Mouse (Mus musculus): ENCODE measurements at regions not wholly inside any gene's neighbourhood (a gene's known extent, or its start where the extent isn't known, plus 50 kb on each side); places are given as distances from the start of the nearest gene placed in this dataset.
A peak's percentile ranks its signal among the peaks of the same experiment; 100 is the strongest.
"Not testable (repeated sequence)": the region's sequence is repeated elsewhere in the genome, so short reads cannot be mapped to it uniquely, and the experiment has no call there.

DNA sequence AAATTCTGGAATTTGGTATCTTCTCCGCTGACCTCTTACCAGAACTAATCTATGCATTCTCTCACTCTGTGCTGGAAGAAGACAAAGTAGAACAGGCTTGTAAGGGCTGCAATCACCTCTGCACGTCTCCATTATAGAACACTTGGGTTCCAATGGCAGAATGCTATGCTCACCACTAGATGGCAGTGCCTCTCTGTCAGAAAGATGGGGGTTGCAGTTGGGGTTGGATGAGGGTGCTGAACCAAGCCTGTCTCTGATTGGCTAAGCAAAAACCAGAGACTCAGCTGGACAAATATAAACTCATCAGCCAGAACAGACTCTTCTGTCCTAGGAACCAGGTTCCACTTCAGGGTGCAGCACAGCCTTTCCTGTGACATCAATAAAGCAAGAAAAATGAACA, 850.0 kb upstream of the Olfr1507 start:
- H3K4me2 ChIP-seq (ENCODE audit: insufficient read depth, low read depth, poor library complexity, severe bottlenecking); H3K36me3 ChIP-seq (replicated peaks in 1 of 2; ENCODE audit: control insufficient read depth in 1 of 2, insufficient read depth in 1 of 2, low read length in 1 of 2); H3K27me3 ChIP-seq (replicated peaks); H3K9me3 ChIP-seq (replicated peaks; ENCODE audit: low read length); H3K79me2 ChIP-seq (replicated peaks; ENCODE audit: control insufficient read depth, extremely low read depth, insufficient read depth, poor library complexity, severe bottlenecking); H3K27ac ChIP-seq (ENCODE audit: insufficient read depth, low read depth); H3K4me1 ChIP-seq (ENCODE audit: control insufficient read depth in 1 of 2, insufficient read depth in 2 of 2); H3K4me3 ChIP-seq (replicated peaks in 1 of 3; ENCODE audit: low read depth in 2 of 3, low read length in 2 of 3, poor library complexity in 1 of 3); H3K9ac ChIP-seq (ENCODE audit: insufficient read depth, low read depth); dilution Hi-C loops (cut with MboI; ENCODE audit: extremely low pct_ligation_motif_present, extremely low pct_unique_long_range_greater_than_20kb, low sequenced_read_pairs); in situ Hi-C loops (cut with MboI; ENCODE audit: low pct_ligation_motif_present, low pct_unique_long_range_greater_than_20kb, low sequenced_read_pairs): not testable (repeated sequence)
- peak; percentile 33 to 52; a peak in 3 of 4 replicates for TF ChIP-seq CTCF (conservative IDR thresholded peaks at IDR 0.05 in 1 of 2, IDR thresholded peaks at IDR 0.05 in 1 of 2; ENCODE audit: low read depth in 2 of 2, low read length in 2 of 2)
- TF ChIP-seq RAD21 (IDR thresholded peaks at IDR 0.05; ENCODE audit: low read depth, low read length): peak; percentile 29
- DNase-seq (ENCODE audit: extremely low read depth): peak; percentile 38

DNA sequence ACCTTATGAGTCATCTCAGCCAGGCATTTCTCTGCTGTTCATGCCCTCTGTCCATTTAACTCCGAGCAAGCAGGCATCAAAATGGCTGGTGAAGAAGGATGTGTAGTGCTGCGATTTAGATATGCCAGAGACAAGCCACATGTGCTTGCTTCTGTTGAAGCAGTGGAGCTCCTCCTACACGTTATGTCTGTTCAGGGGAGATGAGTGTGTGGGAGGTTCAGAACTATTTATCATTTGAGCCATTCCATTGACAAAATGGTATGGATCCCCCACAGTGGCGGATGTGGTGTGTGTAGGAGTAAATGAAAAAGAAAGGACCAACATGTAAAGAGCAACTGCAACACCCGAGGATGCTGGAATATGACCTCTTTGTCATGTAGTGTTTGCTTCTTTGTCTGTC, 848.3 kb upstream of the Olfr1507 start:
- H3K27ac ChIP-seq (ENCODE audit: insufficient read depth, low read depth); H3K36me3 ChIP-seq (replicated peaks in 1 of 2; ENCODE audit: control insufficient read depth in 1 of 2, insufficient read depth in 1 of 2, low read length in 1 of 2); dilution Hi-C loops (cut with MboI; ENCODE audit: extremely low pct_ligation_motif_present, extremely low pct_unique_long_range_greater_than_20kb, low sequenced_read_pairs); H3K27me3 ChIP-seq (replicated peaks); H3K4me2 ChIP-seq (ENCODE audit: insufficient read depth, low read depth, poor library complexity, severe bottlenecking); in situ Hi-C loops (cut with MboI; ENCODE audit: low pct_ligation_motif_present, low pct_unique_long_range_greater_than_20kb, low sequenced_read_pairs); H3K9ac ChIP-seq (ENCODE audit: insufficient read depth, low read depth); H3K4me1 ChIP-seq (ENCODE audit: control insufficient read depth in 1 of 2, insufficient read depth in 2 of 2); DNase-seq (ENCODE audit: extremely low read depth); H3K9me3 ChIP-seq (replicated peaks; ENCODE audit: low read length); H3K4me3 ChIP-seq (replicated peaks in 1 of 3; ENCODE audit: low read depth in 2 of 3, low read length in 2 of 3, poor library complexity in 1 of 3); H3K79me2 ChIP-seq (replicated peaks; ENCODE audit: control insufficient read depth, extremely low read depth, insufficient read depth, poor library complexity, severe bottlenecking): not testable (repeated sequence)

DNA sequence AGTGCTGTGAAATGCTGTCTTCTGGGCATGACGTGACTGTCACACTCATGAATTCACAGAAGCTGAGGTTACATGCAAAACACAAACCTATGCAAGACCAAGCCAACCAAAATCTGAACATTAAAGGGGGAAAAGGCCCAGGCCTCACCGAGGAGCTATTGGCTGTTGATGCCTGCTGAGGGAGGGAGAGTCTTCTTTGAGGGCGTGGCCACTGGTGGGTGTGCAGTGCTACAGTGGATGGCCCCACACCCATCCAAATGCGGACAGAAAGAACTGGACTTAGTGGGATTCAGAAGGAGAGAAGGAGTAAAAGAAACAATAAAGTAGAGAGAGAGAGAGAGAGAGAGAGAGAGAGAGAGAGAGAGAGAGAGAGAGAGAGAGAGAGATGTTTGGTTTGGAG, 843.6 kb upstream of the Olfr1507 start:
- H3K4me3 ChIP-seq (replicated peaks in 1 of 3; ENCODE audit: low read depth in 2 of 3, low read length in 2 of 3, poor library complexity in 1 of 3); H3K9ac ChIP-seq (ENCODE audit: insufficient read depth, low read depth); H3K79me2 ChIP-seq (replicated peaks; ENCODE audit: control insufficient read depth, extremely low read depth, insufficient read depth, poor library complexity, severe bottlenecking); in situ Hi-C loops (cut with MboI; ENCODE audit: low pct_ligation_motif_present, low pct_unique_long_range_greater_than_20kb, low sequenced_read_pairs); dilution Hi-C loops (cut with MboI; ENCODE audit: extremely low pct_ligation_motif_present, extremely low pct_unique_long_range_greater_than_20kb, low sequenced_read_pairs); H3K36me3 ChIP-seq (replicated peaks in 1 of 2; ENCODE audit: control insufficient read depth in 1 of 2, insufficient read depth in 1 of 2, low read length in 1 of 2); H3K9me3 ChIP-seq (replicated peaks; ENCODE audit: low read length); H3K27ac ChIP-seq (ENCODE audit: insufficient read depth, low read depth); H3K4me2 ChIP-seq (ENCODE audit: insufficient read depth, low read depth, poor library complexity, severe bottlenecking); H3K27me3 ChIP-seq (replicated peaks); DNase-seq (ENCODE audit: extremely low read depth); H3K4me1 ChIP-seq (ENCODE audit: control insufficient read depth in 1 of 2, insufficient read depth in 2 of 2): not testable (repeated sequence)

DNA sequence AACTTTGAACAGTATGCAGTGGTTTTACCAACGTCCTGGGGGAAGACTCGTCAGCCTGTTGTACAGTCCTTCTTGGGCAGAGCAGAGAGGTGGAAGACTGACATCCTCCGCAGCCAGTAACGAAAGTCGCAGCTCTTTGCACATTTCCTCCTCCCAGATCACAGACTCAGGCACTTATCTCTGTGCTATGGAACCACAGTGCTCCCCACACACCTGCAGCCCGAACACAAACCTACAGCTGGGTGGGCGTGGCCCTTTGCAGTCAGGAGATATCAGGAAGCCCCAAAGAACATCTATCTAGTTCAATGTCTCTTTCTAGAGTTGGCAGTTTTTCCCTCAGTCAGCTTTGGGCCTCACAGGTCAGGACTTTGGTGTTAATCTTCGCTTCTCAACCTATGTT, 841.9 kb upstream of the Olfr1507 start:
- H3K27me3 ChIP-seq (replicated peaks); H3K9ac ChIP-seq (ENCODE audit: insufficient read depth, low read depth); H3K27ac ChIP-seq (ENCODE audit: insufficient read depth, low read depth); H3K9me3 ChIP-seq (replicated peaks; ENCODE audit: low read length); H3K36me3 ChIP-seq (replicated peaks in 1 of 2; ENCODE audit: control insufficient read depth in 1 of 2, insufficient read depth in 1 of 2, low read length in 1 of 2); H3K79me2 ChIP-seq (replicated peaks; ENCODE audit: control insufficient read depth, extremely low read depth, insufficient read depth, poor library complexity, severe bottlenecking); dilution Hi-C loops (cut with MboI; ENCODE audit: extremely low pct_ligation_motif_present, extremely low pct_unique_long_range_greater_than_20kb, low sequenced_read_pairs); H3K4me1 ChIP-seq (ENCODE audit: control insufficient read depth in 1 of 2, insufficient read depth in 2 of 2); in situ Hi-C loops (cut with MboI; ENCODE audit: low pct_ligation_motif_present, low pct_unique_long_range_greater_than_20kb, low sequenced_read_pairs); H3K4me3 ChIP-seq (replicated peaks in 1 of 3; ENCODE audit: low read depth in 2 of 3, low read length in 2 of 3, poor library complexity in 1 of 3); H3K4me2 ChIP-seq (ENCODE audit: insufficient read depth, low read depth, poor library complexity, severe bottlenecking); DNase-seq (ENCODE audit: extremely low read depth): not testable (repeated sequence)

DNA sequence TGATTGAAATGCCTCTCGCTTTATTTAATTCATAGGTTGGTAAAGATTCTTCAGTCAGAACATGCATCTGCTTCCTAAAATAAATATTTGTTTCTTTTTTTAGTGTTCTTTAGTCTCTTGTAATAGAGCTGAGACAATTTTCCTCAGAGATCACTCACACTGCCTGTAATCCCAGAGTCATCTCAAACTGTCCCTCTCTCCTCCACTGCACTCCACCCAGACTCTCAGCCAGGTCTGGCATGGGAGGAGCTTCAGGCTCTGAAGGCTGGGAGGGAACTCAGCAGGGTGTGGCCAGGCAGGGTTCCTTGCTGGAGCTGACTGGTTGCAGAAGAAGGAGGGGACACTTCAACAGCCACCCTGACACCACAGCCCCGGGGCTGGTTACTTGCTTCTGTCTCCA, 841.2 kb upstream of the Olfr1507 start:
- H3K79me2 ChIP-seq (replicated peaks; ENCODE audit: control insufficient read depth, extremely low read depth, insufficient read depth, poor library complexity, severe bottlenecking); DNase-seq (ENCODE audit: extremely low read depth); H3K9ac ChIP-seq (ENCODE audit: insufficient read depth, low read depth); dilution Hi-C loops (cut with MboI; ENCODE audit: extremely low pct_ligation_motif_present, extremely low pct_unique_long_range_greater_than_20kb, low sequenced_read_pairs); H3K27ac ChIP-seq (ENCODE audit: insufficient read depth, low read depth); H3K4me2 ChIP-seq (ENCODE audit: insufficient read depth, low read depth, poor library complexity, severe bottlenecking); H3K36me3 ChIP-seq (replicated peaks in 1 of 2; ENCODE audit: control insufficient read depth in 1 of 2, insufficient read depth in 1 of 2, low read length in 1 of 2); H3K4me3 ChIP-seq (replicated peaks in 1 of 3; ENCODE audit: low read depth in 2 of 3, low read length in 2 of 3, poor library complexity in 1 of 3); H3K4me1 ChIP-seq (ENCODE audit: control insufficient read depth in 1 of 2, insufficient read depth in 2 of 2); H3K27me3 ChIP-seq (replicated peaks); in situ Hi-C loops (cut with MboI; ENCODE audit: low pct_ligation_motif_present, low pct_unique_long_range_greater_than_20kb, low sequenced_read_pairs); H3K9me3 ChIP-seq (replicated peaks; ENCODE audit: low read length): not testable (repeated sequence)

DNA sequence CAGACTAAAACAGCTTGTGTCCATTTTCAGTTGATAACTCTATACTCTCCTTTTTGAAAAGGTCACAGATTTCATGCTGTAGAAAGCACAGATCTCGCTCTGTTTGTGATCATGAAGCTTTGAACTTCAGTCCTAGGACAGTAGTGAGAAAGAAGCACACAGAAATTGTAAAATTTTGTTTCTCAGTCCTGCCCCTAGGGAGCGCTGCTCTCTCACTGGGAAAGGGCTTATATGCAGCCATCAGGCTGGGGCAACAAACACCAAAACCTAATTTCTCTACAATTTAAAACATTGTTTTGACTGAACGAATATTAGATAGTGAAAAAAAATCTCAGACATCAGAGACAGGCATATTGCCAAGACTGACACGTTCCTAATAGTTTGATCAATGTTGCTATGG, 838.9 kb upstream of the Olfr1507 start:
- dilution Hi-C loops (cut with MboI; ENCODE audit: extremely low pct_ligation_motif_present, extremely low pct_unique_long_range_greater_than_20kb, low sequenced_read_pairs); H3K4me3 ChIP-seq (replicated peaks in 1 of 3; ENCODE audit: low read depth in 2 of 3, low read length in 2 of 3, poor library complexity in 1 of 3); H3K79me2 ChIP-seq (replicated peaks; ENCODE audit: control insufficient read depth, extremely low read depth, insufficient read depth, poor library complexity, severe bottlenecking); H3K27ac ChIP-seq (ENCODE audit: insufficient read depth, low read depth); DNase-seq (ENCODE audit: extremely low read depth); H3K27me3 ChIP-seq (replicated peaks); H3K4me2 ChIP-seq (ENCODE audit: insufficient read depth, low read depth, poor library complexity, severe bottlenecking); H3K9me3 ChIP-seq (replicated peaks; ENCODE audit: low read length); H3K4me1 ChIP-seq (ENCODE audit: control insufficient read depth in 1 of 2, insufficient read depth in 2 of 2); H3K36me3 ChIP-seq (replicated peaks in 1 of 2; ENCODE audit: control insufficient read depth in 1 of 2, insufficient read depth in 1 of 2, low read length in 1 of 2); in situ Hi-C loops (cut with MboI; ENCODE audit: low pct_ligation_motif_present, low pct_unique_long_range_greater_than_20kb, low sequenced_read_pairs); H3K9ac ChIP-seq (ENCODE audit: insufficient read depth, low read depth): not testable (repeated sequence)
